Mouse (Mus musculus) kidney, postnatal 25 days (tissue): ENCODE measurements around the gene Scrn1.

Experiments
- DNase-seq, 2 experiments: peaks; one replicate each; pipeline ENCODE4 v3.0.0; 2021; ENCODE audit warnings: mixed read lengths in 2 of 2

Scrn1 gene

DNA sequence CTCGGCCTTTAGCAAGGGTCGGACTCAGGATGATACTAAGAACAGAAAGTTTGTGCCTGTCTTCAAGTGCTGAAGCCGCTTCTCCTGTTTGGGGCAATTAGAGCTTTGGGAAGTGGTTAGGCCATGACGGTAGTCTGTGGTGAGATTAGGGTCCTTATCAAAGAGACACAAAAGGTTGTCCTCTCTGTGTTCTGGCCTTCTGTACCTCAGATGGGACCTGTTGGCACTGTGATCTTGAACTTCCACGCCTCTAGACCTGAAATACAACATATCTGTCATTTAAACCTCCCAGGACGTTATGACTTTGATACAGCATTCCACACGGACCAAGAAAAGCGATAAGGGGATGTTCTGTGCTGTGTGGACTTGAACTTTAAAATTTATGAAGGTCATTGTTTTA, 37.6 kb downstream of the Scrn1 start:
- no peak for DNase-seq

DNA sequence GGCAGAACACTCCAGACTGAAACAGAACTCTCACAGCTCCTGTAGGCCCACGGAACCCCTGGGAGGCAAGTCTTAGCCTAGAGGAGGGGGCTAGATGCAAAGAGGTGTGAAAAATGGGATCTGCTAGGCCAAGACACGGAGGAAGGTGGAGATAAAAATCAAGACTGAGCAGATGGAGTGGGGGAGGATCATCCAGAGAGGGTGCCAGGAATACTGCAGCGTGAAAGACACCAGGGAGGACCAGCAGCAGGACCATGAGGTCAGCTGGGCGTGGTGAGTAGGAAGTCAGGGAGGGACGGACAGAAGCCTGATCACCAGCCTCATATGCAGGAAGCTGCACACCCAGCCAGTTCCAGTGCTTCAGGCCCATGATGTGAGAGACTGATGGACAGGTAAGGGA, 47.5 kb downstream of the Scrn1 start:
- no peak for DNase-seq

- no peak for DNase-seq
Measured at GRCm38 (mm10) chr6:54516512-54517134, 49.7 kb downstream of the Scrn1 start.

DNA sequence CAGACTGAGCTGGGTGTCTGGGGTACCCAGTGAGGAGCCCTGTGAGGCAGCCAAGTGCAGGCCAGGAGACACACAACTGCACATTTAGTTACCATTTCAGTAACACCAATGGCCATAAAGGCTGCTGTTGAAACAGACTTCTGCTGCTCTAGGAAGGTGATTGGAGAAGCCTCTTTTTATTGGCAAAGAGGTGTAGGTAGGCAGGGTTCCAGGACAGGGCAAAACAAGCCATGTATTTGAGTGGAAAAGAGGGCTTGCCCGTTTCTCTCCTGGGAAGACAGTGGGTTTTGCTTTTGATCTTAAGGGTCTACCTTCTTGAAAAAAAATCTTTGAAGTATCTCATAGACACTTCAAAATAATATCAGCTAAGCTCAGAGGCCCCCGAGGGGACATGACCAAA, 54.0 kb downstream of the Scrn1 start:
- DNase-seq: no peak

- no peak for DNase-seq
Measured at GRCm38 (mm10) chr6:54509264-54509663, 57.0 kb downstream of the Scrn1 start.

DNA sequence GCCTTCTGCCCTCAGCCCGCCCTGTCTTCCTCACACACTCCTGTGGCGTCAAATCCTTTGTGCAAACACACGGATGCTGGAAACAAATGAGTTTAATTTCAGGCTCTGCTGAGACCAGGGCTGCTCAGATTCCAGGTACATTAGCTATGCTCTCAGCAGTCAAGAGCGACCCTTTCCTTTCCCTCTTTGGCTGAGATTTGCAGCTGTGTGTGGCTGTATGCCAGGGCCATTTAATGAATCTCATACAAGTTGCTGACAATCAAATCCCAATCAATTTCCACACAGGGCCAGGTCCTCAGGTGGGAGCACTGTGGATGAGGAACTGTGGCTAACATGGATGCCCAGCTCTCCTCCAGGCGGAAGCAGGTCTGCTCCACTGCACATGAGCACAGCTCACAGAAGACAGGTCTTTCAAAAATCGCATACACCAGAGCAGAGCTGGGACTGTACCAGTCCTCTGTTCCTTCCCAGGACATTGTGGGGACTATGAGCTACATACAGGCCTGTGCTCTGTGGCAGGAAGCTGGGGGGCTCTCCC, 58.0 kb downstream of the Scrn1 start:
- DNase-seq: no peak

- no peak for DNase-seq
Measured at GRCm38 (mm10) chr6:54507808-54508207, 58.5 kb downstream of the Scrn1 start.

DNA sequence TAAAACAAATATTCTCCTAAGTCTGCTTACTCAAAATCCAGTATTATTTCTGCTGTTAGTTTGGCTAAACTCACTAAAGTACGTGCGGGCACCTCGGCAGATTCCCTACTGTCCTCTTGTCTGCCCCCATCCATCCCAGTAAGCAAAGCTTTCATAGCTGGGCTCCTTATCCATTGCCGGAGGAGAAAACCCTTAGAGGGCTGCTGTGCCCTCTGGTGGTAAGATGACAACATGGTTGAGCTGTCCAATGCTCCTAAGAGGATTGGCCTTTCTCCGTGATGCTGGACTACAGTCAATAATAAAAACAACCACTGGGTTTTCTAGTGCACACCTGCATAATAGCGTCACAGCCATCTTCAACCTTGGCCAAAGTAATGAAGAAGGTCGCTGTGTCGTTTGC, 59.3 kb downstream of the Scrn1 start:
- peak; percentile 46 to 57 for DNase-seq

- DNase-seq: no peak
Measured at GRCm38 (mm10) chr6:54506318-54506717, 60.0 kb downstream of the Scrn1 start.

GRCm38 (mm10) chr6:54502661-54503115, 63.6 kb downstream of the Scrn1 start:
- DNase-seq: no peak

- DNase-seq: no peak
Measured at GRCm38 (mm10) chr6:54496214-54496613, 70.1 kb downstream of the Scrn1 start.

DNA sequence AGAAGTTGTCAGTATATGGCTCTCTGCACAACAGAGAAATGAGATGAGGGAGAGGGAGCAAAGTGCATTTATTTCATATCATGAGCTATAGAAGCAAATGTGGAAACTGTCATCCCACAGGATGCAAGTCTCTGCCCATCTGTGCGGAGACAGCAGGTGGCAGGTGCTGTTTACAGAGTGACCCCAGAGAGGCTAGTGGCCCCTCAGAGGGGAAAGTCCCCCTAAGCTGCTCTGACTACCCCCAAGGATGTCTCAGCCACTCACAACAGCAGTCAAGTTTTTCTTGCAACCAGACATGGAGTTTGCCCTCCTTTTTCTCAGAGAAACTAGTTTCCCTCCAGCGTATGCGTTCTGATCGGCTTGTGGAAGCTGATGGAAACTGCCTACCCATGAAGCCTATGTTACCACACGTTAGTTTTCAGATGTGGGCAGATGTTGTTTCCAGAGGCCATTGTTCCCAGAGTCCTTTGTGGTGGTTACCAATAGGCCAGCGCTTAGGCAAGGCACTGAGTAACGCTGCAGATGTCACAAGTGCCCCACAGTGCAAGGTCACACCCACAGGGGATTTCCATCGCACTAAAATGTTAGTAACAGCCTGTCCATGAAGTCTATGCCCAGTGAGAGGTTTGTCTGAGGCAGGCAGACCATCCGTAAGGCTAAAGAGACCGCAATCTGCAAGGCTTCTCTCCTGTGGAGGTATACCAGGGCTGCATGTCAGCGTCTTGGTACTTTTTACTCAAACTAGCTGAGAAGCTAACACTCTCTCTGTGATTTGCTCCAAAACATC, 71.5 kb downstream of the Scrn1 start:
- DNase-seq: no peak

DNA sequence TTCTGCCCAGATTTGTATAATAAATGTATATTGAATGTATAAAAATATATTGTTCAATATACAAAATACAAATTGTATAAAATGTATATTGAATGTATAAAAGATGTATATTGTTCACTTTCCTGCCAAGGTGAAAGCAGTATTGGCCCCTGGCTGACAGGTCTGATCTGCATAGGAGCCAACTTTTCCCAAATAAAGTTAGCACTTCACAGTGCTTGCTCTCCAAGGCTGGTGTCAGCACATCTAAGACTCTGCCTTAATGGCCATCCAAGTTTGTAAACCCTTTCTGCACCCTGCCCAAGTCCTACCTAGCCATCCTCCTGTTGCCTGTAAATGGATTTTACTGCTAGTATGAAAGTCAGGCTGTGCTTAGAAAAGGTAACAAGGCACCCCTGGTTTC, 72.2 kb downstream of the Scrn1 start:
- no peak for DNase-seq

- no peak for DNase-seq
Measured at GRCm38 (mm10) chr6:54491074-54491473, 75.2 kb downstream of the Scrn1 start.

- DNase-seq: no peak
Measured at GRCm38 (mm10) chr6:54485973-54486569, 80.2 kb downstream of the Scrn1 start.

GRCm38 (mm10) chr6:54485435-54485901, 80.8 kb downstream of the Scrn1 start:
- DNase-seq: no peak

GRCm38 (mm10) chr6:54485000-54485399, 81.3 kb downstream of the Scrn1 start:
- no peak for DNase-seq

DNA sequence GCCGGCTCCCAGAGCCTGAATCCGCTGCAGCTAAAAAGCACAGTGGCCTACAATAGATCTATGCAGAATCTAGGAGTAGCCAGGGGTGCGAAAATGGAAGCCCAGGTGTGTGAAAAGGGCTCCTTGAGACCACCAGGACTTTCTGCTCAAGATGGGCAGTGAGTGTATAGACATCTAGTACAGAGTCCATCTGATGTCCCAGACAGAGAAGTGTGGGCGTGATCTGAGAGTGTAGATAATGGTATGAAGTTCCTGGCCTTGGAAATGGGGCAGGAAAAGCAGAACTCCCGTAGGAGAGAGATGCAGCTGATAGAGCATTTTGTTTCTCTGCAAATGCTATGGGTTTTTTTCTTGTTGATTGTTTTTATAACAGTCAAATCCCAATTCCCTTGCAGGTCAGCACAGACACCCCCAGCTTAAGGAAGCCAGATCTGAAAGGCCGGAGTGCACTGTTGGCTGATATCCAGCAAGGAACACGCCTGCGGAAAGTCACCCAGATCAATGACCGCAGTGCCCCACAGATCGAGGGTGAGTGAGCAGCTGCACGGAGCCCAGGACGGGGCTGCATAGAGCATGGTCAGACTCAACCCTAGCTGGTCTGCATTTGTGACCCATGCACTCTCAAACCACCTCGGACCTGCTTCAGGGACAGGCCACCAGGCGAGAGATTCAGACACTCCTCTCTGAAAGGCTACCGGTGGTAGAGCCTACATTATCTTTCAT, 84.7 kb downstream of the Scrn1 start:
- DNase-seq: no peak

DNA sequence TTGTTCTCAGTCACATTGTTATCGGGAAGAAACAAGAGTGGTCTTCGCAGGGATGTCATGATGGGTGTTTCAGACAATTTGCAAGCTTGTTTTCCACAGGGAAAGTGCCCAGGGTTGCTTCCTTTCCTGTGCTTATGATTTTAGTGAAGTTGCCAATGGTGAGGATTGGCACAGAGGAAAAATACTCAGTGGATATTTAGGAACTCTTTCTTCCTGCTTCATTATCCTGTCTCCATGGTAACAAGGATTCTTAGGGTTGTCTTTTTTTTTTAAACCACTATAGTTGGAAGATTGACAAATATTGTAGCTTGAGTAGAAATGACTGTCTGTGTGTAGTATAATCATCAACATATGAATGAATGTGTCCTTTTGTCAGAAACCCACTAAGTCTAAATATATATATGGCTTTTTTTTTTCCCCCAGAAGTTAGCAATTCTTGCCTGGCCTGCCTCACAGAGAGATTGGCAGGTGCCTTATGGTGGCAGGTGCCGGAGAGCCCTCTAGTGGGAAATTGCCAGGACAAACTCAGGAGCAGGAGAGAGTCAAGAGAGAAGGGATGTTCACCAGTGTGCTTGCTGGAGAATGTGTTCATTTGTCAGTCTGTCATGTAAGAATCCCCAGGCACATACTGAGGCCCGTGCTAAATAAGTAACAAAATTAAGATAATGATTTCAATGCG, 87.5 kb downstream of the Scrn1 start:
- peak; percentile 44 to 61 for DNase-seq

DNA sequence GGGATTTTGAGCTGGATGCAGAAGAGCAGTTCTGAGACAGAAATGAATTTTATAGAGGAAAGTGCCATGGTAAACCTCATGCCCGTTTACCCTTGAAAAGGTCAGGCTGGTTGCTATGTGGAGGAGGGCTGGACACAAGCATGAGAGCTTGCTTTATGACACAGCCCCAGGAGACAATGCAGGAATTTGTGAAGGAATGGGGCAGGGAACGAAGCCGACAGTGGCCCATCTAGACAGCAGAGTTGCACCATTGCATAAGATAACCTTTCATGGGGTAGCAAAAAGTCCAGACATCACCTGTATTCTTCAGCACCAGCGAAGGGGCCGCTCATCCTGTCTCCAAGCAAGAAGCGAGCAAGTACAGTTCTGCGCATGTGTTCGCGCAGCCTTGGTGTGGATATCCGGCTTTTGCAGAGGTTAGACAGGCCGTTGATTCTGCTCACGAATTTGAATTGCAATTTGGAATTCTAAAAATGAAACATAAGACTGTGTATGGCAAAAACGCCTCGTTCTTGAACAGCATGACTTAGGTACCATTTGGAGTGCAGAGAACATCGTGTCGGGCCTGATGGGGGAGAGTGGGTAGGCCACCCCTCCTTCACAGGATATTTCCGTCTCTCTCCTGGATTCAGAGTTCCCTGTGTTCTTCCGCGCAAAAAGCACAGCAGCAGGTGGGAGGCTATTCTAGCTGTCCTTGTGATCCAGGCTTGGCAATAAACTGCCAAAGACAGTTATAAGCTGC, 90.2 kb downstream of the Scrn1 start:
- no peak for DNase-seq

DNA sequence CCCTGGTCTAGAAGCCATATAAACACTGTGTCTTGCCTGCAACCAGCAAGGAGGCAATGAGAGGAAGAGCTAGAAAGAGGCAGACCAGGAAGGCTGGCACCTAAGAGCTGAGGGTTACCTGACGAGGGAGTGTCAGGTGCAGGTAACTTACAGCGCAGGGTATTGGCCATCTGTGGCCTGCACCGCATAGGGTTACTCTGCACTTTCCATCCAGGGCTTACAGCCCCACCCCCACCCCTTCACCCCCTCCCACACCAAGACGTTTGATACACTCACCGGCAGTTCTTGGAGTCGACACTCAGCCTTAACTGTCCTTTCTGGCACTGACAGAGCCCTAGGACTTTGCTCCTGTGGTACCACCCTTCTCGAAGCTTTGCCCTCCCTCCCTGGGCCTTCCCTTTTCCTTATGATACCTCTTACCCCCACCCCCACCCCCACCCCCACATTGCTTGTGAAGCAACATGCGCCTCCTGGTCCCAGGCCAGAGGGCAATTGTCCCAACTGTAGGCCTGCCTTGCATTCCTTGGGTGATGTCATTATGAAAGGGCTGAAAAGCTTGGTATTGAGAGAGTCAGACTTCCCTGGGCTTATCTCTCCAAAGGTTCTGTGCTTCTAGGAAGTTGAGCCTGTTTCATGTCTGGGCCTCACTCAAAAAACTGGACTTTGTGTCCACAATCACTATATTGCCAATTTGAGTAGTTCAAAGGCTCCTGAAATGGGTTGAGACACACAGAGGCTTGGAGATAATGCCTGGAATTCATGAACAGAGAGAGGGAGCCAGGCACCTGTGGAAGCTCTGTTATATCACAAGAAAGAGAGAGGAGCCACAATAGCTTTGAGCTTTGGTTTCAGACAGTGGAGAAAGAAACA, 93.2 kb downstream of the Scrn1 start:
- DNase-seq: peak; percentile 8 to 50
